Mouse (Mus musculus): ENCODE measurements around the gene Mecom.

GRCm38 (mm10) chr3:30244401-30244871, 303.4 kb downstream of the Mecom start:
- no peak for TF ChIP-seq CTCF (IDR thresholded peaks at IDR 0.05; ENCODE audit: control insufficient read depth, insufficient read depth, insufficient replicate concordance, low read depth, low read length)
- no peak for TF ChIP-seq POLR2A (IDR thresholded peaks at IDR 0.05; ENCODE audit: control insufficient read depth, low read depth, low read length)
